Mouse (Mus musculus) heart, embryonic 10.5 days (tissue): Measurements from ENCODE around the gene Snai3. TPM values are rescaled to one million over a fixed set of nuclear protein-coding genes. Genes with fewer than 3 reads are reported as not detected.

ENCODE experiments used
- DNase-seq: peaks from one replicate; pipeline ENCODE4 v3.0.0-alpha.2; 2017; ENCODE audit warnings: low spot score
- H3K27ac ChIP-seq: fragments of 300-500 bp; sonication (generic); 2 replicates; pipeline ENCODE4 v1.5.1; 2016; ENCODE audit warnings: mild to moderate bottlenecking
- H3K27me3 ChIP-seq: fragments of 300-500 bp; sonication (generic); 2 replicates; pipeline ENCODE4 v1.6.1; 2016; ENCODE audit warnings: mild to moderate bottlenecking; ENCODE audit not compliant: poor library complexity, insufficient read depth, severe bottlenecking
- H3K36me3 ChIP-seq: fragments of 300-500 bp; sonication (generic); 2 replicates; pipeline ENCODE4 v1.6.1; 2016; ENCODE audit warnings: mild to moderate bottlenecking, moderate library complexity
- H3K4me1 ChIP-seq: fragments of 300-500 bp; sonication (generic); 2 replicates; pipeline ENCODE4 v1.6.1; 2016; ENCODE audit warnings: mild to moderate bottlenecking
- H3K4me3 ChIP-seq: fragments of 300-500 bp; sonication (generic); 2 replicates; pipeline ENCODE4 v1.5.1; 2016; ENCODE audit warnings: mild to moderate bottlenecking, moderate library complexity
- H3K9me3 ChIP-seq: fragments of 300-500 bp; sonication (generic); 2 replicates; pipeline ENCODE4 v1.6.1; 2016; ENCODE audit warnings: mild to moderate bottlenecking, moderate library complexity
- WGBS: fragments of 180-500 bp; shearing (Covaris S2); methylation state at CpG from one replicate; pipeline ENCODE4 v1.1.7; 2016; 5-methylcytosine and 5-hydroxymethylcytosine counted together
- polyA plus RNA-seq: library from polyadenylated mRNA; unstranded; fragments of >200 nt; fragmentation: Nextera tagmentation; extraction: Ambion mirVana; gene quantifications from 2 replicates; pipeline ENCODE4 v1.2.1, GENCODE M21; 2016

Gene Snai3
- polyA plus RNA-seq, 1 experiment from 2014 or later, result 2.3 TPM

DNA sequence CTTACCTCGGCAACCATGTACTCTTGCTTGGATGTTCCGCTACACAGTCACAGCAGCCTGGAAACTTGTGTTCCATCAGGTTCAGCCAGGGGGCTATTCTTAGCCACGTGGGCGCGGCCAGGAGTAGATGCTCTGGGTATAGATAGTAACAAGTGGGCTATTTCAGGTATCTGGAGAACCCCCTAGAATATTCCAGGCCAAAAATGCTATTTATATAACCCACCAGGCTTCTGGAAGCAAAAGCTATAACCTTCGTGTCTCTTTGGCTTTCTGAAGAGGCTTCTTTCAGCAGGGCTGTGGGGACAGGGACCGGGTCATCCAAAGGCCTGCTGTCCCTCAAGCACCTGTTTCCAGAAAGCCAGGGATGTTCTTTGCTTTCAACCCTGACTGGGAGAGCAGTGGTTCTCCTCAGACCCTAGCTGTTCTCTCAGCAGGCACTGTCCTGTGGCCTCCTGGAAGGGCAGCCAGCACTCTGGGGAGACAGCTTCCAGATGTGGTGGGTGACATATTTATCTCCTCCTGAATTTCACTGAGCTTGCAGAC is 9.3 kb downstream of the Snai3 start:
- Histone ChIP-seq H3K36me3 (peaks cover 8% of the 10 kb centered on the region; the same call in 1 of the 2 replicates), H3K9me3 (no peaks in the 10 kb centered on the region), H3K27ac (peak overlapping the region; percentile 87), H3K4me1 (peaks cover 58% of the 10 kb centered on the region), H3K4me3 (0 out of 2 replicates have a peak overlapping the region, but pooled peaks have one; percentile 7), H3K27me3 (peaks cover 7% of the 10 kb centered on the region)
- DNase-seq, result no peak
- WGBS, result 34% methylated on average over 7 of the region's 7 CpGs

DNA sequence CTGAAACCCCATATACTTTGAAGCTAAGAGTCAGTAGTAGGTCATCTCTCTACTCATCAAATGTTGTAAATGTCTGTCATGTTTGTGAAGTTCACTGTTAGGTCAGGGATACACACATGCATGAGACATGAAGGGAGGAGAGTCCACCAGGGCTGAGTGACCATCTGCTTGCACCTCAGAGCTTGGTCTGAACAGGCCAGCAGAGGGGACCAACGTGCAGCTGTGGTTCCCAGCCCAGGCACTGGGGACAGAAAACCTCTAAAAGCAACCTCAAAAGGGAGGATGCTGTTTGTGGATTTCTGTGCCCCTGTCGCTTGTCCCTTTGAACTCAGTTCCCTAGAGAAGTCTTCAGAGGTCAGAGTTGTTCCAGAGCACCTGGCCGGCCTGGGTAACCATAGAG is 15.3 kb downstream of the Snai3 start:
- 47% methylated on average over 3 of the region's 3 CpGs for WGBS
- Histone ChIP-seq H3K4me3 (0 out of 2 replicates have a peak overlapping the region, but pooled peaks have one; percentile 79), H3K9me3 (no peaks in the 10 kb centered on the region), H3K27me3 (no peaks in the 10 kb centered on the region), H3K27ac (peak overlapping the region; percentile 91; the same call in 1 of the 2 replicates), H3K36me3 (no peaks in the 10 kb centered on the region), H3K4me1 (peaks cover 40% of the 10 kb centered on the region)
- no peak for DNase-seq

DNA sequence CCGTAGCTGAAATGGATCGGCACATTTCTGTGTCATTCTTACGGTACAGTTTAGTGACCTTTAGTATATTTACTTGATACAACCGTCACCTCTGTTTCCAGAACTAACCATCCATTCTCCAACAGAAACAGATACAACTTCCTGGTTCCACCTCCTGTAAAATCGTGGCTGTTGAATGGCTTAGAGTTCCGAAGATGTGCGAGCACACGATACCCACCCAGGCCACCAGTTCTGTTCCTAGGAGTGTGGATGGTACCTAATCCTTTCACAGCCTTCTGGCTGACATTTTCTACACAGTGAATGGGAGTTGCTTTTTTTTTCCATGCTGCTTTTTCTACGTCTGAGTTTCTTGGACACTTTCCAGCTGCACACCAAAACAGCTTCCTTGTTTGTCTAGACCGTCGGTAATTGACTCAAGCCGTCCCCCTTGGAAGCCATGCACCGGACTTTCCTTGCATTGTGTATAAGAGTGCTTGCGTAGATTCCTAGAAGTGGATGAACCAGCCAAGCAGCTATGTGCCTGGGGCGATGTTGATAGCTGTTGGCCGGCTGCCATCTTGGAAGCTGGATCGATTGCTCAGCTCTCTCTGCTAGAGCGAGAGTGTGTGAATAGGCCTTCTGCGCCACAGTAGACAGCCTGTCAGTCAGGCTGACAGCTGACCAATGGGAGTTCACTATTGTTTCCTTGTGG is 16.3 kb downstream of the Snai3 start:
- DNase-seq, result peak; percentile 88
- WGBS, result 30% methylated on average over 19 of the region's 19 CpGs
- H3K27ac ChIP-seq, result peak overlapping the region; percentile 91
- no peaks in the 10 kb centered on the region for H3K27me3 ChIP-seq
- peak overlapping the region; percentile 79 for H3K4me3 ChIP-seq
- peaks cover 37% of the 10 kb centered on the region for H3K4me1 ChIP-seq
- no peaks in the 10 kb centered on the region for H3K9me3 ChIP-seq
- H3K36me3 ChIP-seq, result peaks cover 9% of the 10 kb centered on the region

DNA sequence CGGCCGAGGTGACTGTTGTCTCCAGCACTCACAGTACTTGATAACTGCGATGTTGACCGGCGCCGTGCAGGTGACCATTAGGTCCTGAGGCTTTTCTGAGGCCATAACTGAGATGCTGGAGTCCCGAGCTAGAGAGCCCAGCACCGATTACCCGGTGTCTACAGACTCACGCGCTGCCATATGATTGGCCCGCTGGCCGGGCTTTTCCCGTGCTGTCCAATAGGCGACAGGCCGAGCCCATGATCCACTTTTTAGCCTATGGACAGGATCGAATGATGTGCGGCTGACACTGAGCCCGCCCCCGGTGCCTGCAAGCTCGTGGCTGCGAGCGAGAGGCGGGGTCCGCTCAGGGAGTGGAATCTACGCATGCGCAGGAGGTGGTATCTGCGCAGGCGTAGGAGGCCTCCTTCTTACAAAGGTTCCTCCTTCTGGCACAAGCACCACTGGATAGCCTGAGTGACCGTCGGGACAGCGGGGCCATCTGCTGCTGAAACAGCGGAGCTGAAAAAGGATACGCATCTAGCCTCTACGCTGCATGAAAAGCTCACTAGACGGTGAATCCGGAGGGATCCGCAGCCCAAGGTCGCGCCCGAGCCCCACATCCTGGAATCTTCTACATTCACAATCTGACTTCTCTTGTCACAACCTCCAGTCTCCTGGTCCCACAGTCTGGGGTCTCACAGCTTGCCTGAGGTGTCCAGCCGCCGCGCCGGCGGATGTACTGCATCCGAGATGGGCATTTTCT is 17.1 kb downstream of the Snai3 start, which contains the start of gene Mvd:
Mvd (minus strand) TSS at position 161 of the 745 bp plus-strand sequence.
- 1% methylated on average over 47 of the region's 47 CpGs for WGBS
- peaks cover 37% of the 10 kb centered on the region for H3K4me1 ChIP-seq
- peaks cover 17% of the 10 kb centered on the region for H3K36me3 ChIP-seq
- H3K9me3 ChIP-seq, result no peaks in the 10 kb centered on the region
- H3K27me3 ChIP-seq, result no peaks in the 10 kb centered on the region
- H3K4me3 ChIP-seq, result peak within 1 kb of the TSS; percentile 79
- DNase-seq, result peak; percentile 100
- H3K27ac ChIP-seq, result peak within 1 kb of the TSS; percentile 91

DNA sequence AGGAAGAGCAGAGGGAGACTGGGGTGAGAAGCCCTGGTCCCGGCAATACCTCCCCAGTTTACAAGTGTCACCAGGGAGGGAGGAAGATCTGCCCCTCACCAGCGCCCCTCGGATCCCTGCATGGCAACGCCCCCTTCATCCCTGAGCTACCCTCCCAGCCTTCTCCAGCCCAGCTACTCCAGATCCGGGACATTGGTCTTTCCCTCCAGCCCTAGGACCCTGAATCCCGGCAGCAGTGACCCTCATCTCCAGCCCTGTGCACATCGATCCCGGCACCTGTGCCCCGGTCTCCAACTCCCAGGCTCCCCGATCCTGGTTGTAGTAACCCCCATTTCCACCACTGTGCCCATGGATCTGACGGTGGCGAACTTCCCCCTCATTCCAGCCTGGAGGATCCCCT is 17.8 kb downstream of the Snai3 start:
- 2% methylated on average over 12 of the region's 12 CpGs for WGBS
- peak overlapping the region; percentile 91 for H3K27ac ChIP-seq
- peaks cover 23% of the 10 kb centered on the region for H3K36me3 ChIP-seq
- peaks cover 43% of the 10 kb centered on the region for H3K4me1 ChIP-seq
- H3K4me3 ChIP-seq, result peak overlapping the region; percentile 79
- DNase-seq, result no peak
- no peaks in the 10 kb centered on the region for H3K27me3 ChIP-seq
- H3K9me3 ChIP-seq, result no peaks in the 10 kb centered on the region

DNA sequence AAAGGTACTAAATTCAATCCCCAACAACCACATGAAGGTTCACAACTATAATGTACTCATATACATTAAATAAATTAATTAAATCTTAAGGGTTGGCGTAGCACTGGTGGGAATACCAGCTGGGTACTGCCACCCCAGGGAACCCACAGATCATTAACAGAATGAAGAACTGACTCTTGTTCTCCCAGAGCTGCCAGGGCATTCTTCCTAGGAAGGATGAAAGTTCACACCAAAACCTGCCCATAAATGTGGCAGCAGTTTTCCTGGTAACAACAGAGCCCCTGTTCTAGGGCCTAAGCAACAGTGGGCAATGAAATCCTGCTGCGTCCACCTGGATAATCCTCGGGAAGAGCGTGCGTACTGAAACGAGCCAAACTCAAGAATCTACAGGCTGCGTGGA is 18.2 kb downstream of the Snai3 start:
- Histone ChIP-seq H3K9me3 (no peaks in the 10 kb centered on the region), H3K4me1 (peaks cover 47% of the 10 kb centered on the region), H3K27ac (peak overlapping the region; percentile 91), H3K36me3 (peaks cover 28% of the 10 kb centered on the region), H3K27me3 (no peaks in the 10 kb centered on the region), H3K4me3 (peak overlapping the region; percentile 79)
- WGBS, result 28% methylated on average over 7 of the region's 7 CpGs
- DNase-seq, result no peak

DNA sequence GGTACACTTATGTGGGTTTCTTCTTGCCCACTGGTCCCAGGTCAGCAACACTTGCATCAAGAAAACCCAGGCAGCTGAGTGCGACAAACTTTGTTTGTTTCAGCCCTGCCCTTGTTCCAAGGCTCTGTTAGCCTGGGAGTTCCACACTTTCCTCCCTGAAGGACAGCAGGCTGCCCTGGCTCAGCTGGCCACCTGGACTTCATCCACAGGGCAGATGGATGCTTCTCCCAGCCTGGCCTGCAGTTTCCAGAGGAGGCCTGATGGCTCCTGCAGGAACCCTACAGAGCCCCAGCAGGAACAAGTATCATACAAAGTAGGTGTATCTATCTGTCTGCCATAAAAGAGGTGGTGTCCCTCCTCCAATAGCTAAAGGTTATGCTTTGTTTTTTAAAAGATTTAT is 19.2 kb downstream of the Snai3 start:
- 93% methylated on average over 1 of the region's 1 CpGs for WGBS
- peaks cover 49% of the 10 kb centered on the region for H3K4me1 ChIP-seq

DNA sequence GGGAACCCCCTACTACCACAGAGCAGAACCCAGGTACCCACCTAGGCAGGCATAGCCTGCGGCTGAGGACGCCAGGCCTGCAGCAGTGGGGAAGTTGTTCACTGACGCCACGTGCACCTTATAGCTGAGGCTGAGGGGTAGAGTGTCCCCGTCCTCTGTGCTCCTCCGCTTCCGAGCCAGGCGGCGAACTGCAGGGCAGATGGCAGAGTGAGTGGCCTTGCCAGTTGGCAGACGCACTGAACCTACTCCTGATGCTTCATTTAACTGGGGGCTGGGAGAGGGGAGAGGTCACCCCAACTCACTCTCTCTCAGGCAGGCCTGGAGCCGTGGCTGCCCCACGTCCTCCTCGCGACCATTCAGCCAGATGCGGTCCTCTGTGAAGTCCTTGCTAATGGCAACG is 21.2 kb downstream of the Snai3 start:
- H3K27ac ChIP-seq, result no peak overlapping the region
- 89% methylated on average over 16 of the region's 16 CpGs for WGBS
- no peaks in the 10 kb centered on the region for H3K27me3 ChIP-seq
- peaks cover 29% of the 10 kb centered on the region for H3K4me1 ChIP-seq
- DNase-seq, result no peak
- no peaks in the 10 kb centered on the region for H3K9me3 ChIP-seq
- no peak overlapping the region for H3K4me3 ChIP-seq
- peaks cover 56% of the 10 kb centered on the region for H3K36me3 ChIP-seq

More for the DNA sequence above, 19.2 kb downstream of the Snai3 start:
- no peak for DNase-seq
- Histone ChIP-seq H3K9me3 (no peaks in the 10 kb centered on the region), H3K27me3 (no peaks in the 10 kb centered on the region), H3K4me3 (no peak overlapping the region), H3K36me3 (peaks cover 38% of the 10 kb centered on the region), H3K27ac (no peak overlapping the region)

DNA sequence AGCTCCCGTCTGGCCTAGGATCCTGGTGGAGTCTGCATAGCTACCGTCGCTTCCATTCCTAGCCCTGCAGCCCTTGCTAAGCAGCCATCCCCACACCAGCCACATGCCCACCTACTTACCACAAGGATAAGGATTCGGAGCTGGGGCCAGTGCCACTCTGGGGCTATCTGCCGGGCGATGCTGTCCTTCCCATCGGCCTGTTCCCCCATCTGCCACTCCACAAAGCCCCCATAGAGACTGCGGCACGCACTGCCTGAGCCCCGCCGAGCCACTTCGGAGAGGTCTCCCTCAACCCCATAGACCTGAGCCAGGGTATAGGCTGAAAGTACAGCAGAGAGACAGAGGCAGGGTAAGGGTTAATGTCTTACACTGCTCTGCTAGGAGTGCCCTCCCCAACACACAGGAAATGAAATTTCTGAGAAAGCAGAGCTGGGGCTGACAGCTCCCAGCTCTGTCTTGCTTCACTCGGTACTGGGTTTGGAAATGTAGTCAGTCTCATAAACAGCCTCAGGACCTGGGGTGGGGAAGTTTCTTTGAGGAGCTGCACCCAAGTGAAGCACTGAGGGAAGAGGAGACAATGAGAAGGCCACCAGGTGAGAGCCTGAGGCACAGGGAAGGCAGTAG is 22.7 kb downstream of the Snai3 start:
- no peak overlapping the region for H3K4me3 ChIP-seq
- H3K27me3 ChIP-seq, result no peaks in the 10 kb centered on the region
- peaks cover 65% of the 10 kb centered on the region for H3K36me3 ChIP-seq
- no peaks in the 10 kb centered on the region for H3K9me3 ChIP-seq
- WGBS, result 90% methylated on average over 13 of the region's 13 CpGs
- peak overlapping the region; percentile 17; the same call in 1 of the 2 replicates for H3K27ac ChIP-seq
- H3K4me1 ChIP-seq, result peaks cover 33% of the 10 kb centered on the region
- DNase-seq, result no peak

DNA sequence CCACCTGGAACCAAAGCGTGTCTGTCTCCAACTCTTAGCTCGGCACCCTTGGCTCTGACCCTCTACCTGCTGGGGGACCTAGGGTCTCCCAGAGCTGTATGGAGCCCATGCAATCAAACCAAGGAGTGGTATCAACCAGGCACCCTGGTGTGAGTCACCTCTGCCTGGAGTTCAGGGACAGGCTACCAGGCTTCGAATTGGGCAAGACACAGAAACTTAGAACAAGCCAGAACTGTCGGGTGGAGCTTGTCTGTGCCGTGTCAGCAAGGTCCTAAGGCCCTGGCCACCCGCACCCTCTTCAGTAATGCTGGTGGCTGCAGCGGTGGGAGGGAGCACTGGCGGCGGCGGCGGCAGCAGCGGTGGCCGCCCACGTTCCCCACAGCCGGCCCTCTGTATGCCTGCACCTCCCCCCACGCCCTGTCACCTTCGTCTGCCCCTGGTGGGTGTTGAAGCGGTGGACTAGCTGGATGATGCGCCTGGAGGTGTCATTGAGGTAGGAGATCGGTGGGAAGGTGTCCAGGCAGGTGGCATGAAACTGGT is 23.9 kb downstream of the Snai3 start:
- 79% methylated on average over 20 of the region's 20 CpGs for WGBS

DNA sequence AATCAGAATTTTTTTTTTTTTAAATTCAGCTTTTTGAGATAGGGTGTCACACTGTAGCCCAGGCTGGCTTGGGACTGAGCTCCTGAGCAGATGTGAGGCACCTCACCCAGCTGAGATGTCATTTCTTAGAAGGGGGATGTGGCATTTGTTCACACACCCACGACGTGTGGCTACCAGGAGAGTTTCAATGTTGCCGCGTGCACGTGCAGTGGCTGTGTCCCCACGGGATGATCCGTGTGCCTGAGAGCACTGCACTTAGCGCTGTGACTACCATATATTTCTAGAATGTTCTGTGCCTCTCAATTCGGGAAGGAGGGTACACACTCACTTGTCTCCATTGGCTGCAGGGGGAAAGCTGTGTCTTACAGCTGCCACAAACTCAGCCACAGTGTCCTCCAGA is 24.4 kb downstream of the Snai3 start:
- Histone ChIP-seq H3K27ac (no peak overlapping the region), H3K4me3 (no peak overlapping the region), H3K27me3 (no peaks in the 10 kb centered on the region), H3K9me3 (no peaks in the 10 kb centered on the region), H3K36me3 (peaks cover 65% of the 10 kb centered on the region), H3K4me1 (peaks cover 44% of the 10 kb centered on the region)
- WGBS, result 94% methylated on average over 9 of the region's 9 CpGs
- no peak for DNase-seq

More for the DNA sequence above, 23.9 kb downstream of the Snai3 start:
- Histone ChIP-seq H3K9me3 (no peaks in the 10 kb centered on the region), H3K4me3 (no peak overlapping the region; the same call in 1 of the 2 replicates), H3K36me3 (peaks cover 65% of the 10 kb centered on the region), H3K27me3 (no peaks in the 10 kb centered on the region), H3K4me1 (peaks cover 38% of the 10 kb centered on the region), H3K27ac (no peak overlapping the region)
- DNase-seq, result no peak

DNA sequence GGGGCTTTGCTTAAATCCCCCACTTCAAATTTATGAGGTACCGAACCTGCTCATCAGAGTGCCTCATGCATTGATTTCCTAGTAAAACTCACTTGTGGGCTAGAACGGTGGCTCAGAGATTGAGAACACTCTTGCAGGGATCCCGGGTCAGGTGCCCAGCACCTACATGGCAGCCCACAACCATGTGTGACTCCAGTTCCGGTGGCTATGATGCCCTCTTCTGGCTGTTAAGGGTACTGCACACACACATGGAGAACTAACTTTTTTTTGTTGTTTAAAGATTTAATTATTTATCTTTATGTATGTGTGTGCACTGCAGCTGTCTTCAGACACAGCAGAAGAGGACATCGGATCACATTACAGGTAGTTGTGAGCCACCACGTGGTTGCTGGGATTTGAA is 25.2 kb downstream of the Snai3 start:
- no peak for DNase-seq
- peaks cover 67% of the 10 kb centered on the region for H3K36me3 ChIP-seq
- H3K27ac ChIP-seq, result no peak overlapping the region
- no peaks in the 10 kb centered on the region for H3K9me3 ChIP-seq
- H3K4me1 ChIP-seq, result peaks cover 49% of the 10 kb centered on the region
- H3K4me3 ChIP-seq, result no peak overlapping the region
- H3K27me3 ChIP-seq, result no peaks in the 10 kb centered on the region
- 88% methylated on average over 6 of the region's 6 CpGs for WGBS
